Comparison of ENCODE assay signal across 10 mouse cellular contexts in the genomic region with DNA sequence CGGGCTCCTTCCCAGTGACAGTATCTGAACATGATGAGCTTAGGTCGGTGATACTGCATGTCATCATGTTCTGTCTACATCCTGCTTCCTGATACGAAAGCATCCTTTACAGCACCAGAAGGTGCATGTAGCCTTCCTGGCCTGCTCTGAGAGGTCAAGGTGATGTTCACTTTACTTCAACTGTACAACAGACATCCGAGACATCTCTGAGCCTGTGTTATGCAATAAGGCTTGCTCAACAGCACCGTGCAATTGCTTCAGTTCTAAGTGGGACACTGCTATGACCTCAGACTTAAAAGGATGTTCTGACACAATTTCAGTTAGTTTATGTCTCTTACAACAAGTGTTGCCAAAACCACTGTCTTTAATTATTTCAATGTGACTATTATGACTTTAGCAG.
DNase-seq lines count a peak whose midpoint lies in the region; ATAC-seq lines count a peak whose summit lies in the region.
"Had no signal": no experiment of that assay in that cellular context is flagged by ENCODE, and none has a peak within 500 bp of the region (broad histone marks: within the 10 kb centered on the region; RNA-seq: fewer than 3 reads in every experiment).

No protein-coding gene starts in this region.

- no peaks in the 10 kb centered on the region for H3K4me1 ChIP-seq in midbrain, embryonic 16.5 days (ENCODE audit: control insufficient read depth, insufficient read depth, low read length)
- H3K4me1 ChIP-seq in limb, embryonic 10.5 days = no peaks in the 10 kb centered on the region
- H3K4me1 ChIP-seq: neural tube, embryonic 12.5 days had no signal

- DNase-seq in gastrocnemius, adult 18-20 months (ENCODE audit: low spot score) = peak; percentile 62
- no peak for DNase-seq in gastrocnemius, postnatal 36 days
- peak; percentile 70 for DNase-seq in NIH3T3 (ENCODE audit: low read depth)
- DNase-seq in fat pad, adult 2 months (ENCODE audit: extremely low read depth, low read depth, low spot score) = peak; percentile 88
- DNase-seq in lung, postnatal 36 days = peak; percentile 85
- DNase-seq in limb, embryonic 10.5 days (ENCODE audit: low spot score) = no peak
- DNase-seq in testis, postnatal 14 days (ENCODE audit: low spot score) = no peak

- H3K4me2 ChIP-seq in midbrain, embryonic 16.5 days (ENCODE audit: low read length) = no peak overlapping the region
- H3K4me2 ChIP-seq: heart, embryonic 12.5 days; neural tube, embryonic 12.5 days had no signal

- 91% methylated on average over 5 of the region's 5 CpGs for WGBS in midbrain, embryonic 16.5 days
- 92% methylated on average over 5 of the region's 5 CpGs for WGBS in limb, embryonic 10.5 days

- no peak overlapping the region for H3K4me3 ChIP-seq in midbrain, embryonic 16.5 days (ENCODE audit: low read depth, low read length)
- no peak overlapping the region for H3K4me3 ChIP-seq in limb, embryonic 10.5 days
- H3K4me3 ChIP-seq: heart, embryonic 12.5 days; neural tube, embryonic 12.5 days had no signal

- intact Hi-C loops in gastrocnemius, postnatal 36 days (cut with DNase I) = no loop called here

- peaks cover 16% of the 10 kb centered on the region for H3K36me3 ChIP-seq in midbrain, embryonic 16.5 days (ENCODE audit: control insufficient read depth, insufficient read depth, low read length)
- H3K36me3 ChIP-seq in limb, embryonic 10.5 days = peaks cover 36% of the 10 kb centered on the region

- H3K27me3 ChIP-seq in midbrain, embryonic 16.5 days (ENCODE audit: control insufficient read depth, insufficient read depth, low read depth, low read length) = no peaks in the 10 kb centered on the region
- H3K27me3 ChIP-seq in limb, embryonic 10.5 days (ENCODE audit: low read depth, poor library complexity, severe bottlenecking) = no peaks in the 10 kb centered on the region
- H3K27me3 ChIP-seq: heart, embryonic 12.5 days; neural tube, embryonic 12.5 days had no signal

- no peak overlapping the region for H3K9ac ChIP-seq in midbrain, embryonic 16.5 days (ENCODE audit: low read depth, low read length)
- H3K9ac ChIP-seq: heart, embryonic 12.5 days; neural tube, embryonic 12.5 days had no signal

- H3K9me3 ChIP-seq in midbrain, embryonic 16.5 days (replicated peaks; ENCODE audit: control insufficient read depth, low read length, poor library complexity, severe bottlenecking) = no peaks in the 10 kb centered on the region; the same call in 1 of the 2 replicates
- H3K9me3 ChIP-seq in limb, embryonic 10.5 days (replicated peaks) = no peaks in the 10 kb centered on the region

- no peak overlapping the region for H3K27ac ChIP-seq in midbrain, embryonic 16.5 days (ENCODE audit: low read length)
- no peak overlapping the region for H3K27ac ChIP-seq in limb, embryonic 10.5 days
- H3K27ac ChIP-seq: neural tube, embryonic 12.5 days had no signal

- ATAC-seq in midbrain, embryonic 16.5 days = no peak

Comparison
In these comparisons a context has a peak if more than half of its experiments do, and no peak if none do; other contexts are left out.
1. DNase-seq: peak in gastrocnemius, adult 18-20 months (single experiment), NIH3T3 (single experiment), fat pad, adult 2 months (single experiment) and lung, postnatal 36 days (single experiment); none in gastrocnemius, postnatal 36 days (0 of 2), limb, embryonic 10.5 days (single experiment) and testis, postnatal 14 days (single experiment).